Mouse (Mus musculus) erythroblast, embryonic 14.5 days (primary cell): Measurements from ENCODE around the gene Grin3a. TPM values are rescaled to one million over a fixed set of nuclear protein-coding genes. Genes with fewer than 3 reads are reported as not detected.

Experiments used
- H3K27me3 ChIP-seq: 2 replicates; pipeline ENCODE4 v1.6.1; 2012; ENCODE audit warnings: inconsistent platforms; ENCODE audit not compliant: control insufficient read depth
- H3K36me3 ChIP-seq: 2 replicates; pipeline ENCODE4 v1.6.1; 2012; ENCODE audit warnings: mild to moderate bottlenecking, inconsistent platforms; ENCODE audit not compliant: control insufficient read depth
- H3K4me1 ChIP-seq: 2 replicates; pipeline ENCODE4 v1.6.1; 2012; ENCODE audit warnings: inconsistent platforms; ENCODE audit not compliant: control insufficient read depth
- H3K4me3 ChIP-seq: replicated peaks from 2 replicates; pipeline ENCODE3; 2012; ENCODE audit warnings: moderate library complexity, mild to moderate bottlenecking, inconsistent platforms
- H3K9me3 ChIP-seq: 2 replicates; pipeline ENCODE4 v1.6.1; 2012; ENCODE audit warnings: low read length, inconsistent platforms, mixed read lengths; ENCODE audit not compliant: control insufficient read depth
- GATA1 ChIP-seq: IDR thresholded peaks from 2 replicates; pipeline ENCODE4 v1.6.1; 2012; ENCODE audit warnings: low read length, inconsistent platforms, mixed read lengths
- TAL1 ChIP-seq: IDR thresholded peaks from 3 replicates; pipeline ENCODE4 v1.6.1; 2012; ENCODE audit warnings: low read length, inconsistent platforms, mixed read lengths
- polyA plus RNA-seq: library from polyadenylated mRNA; stranded (reverse); fragments of >175 nt; gene quantifications from 2 replicates; pipeline ENCODE4 v1.2.3, GENCODE M21; 2012

The Grin3a gene
- polyA plus RNA-seq, 1 experiment = not detected

- H3K4me1 ChIP-seq = no peaks in the 10 kb centered on the region
- H3K9me3 ChIP-seq = no peaks in the 10 kb centered on the region
- TF ChIP-seq GATA1 (no peak), TAL1 (no peak)
- H3K27me3 ChIP-seq = no peaks in the 10 kb centered on the region
- H3K36me3 ChIP-seq = no peaks in the 10 kb centered on the region
- no peak overlapping the region for H3K4me3 ChIP-seq
Observed at GRCm38 (mm10) chr4:49616924-49617323, 228.6 kb downstream of the Grin3a start.

Other genes starting within 250 kb of the Grin3a start
- gene Tmem246, start 247.9 kb downstream of the Grin3a start, polyA plus RNA-seq = 0.20 and 0.23 TPM in 2 replicates
- gene Rnf20, start 213.7 kb downstream of the Grin3a start, polyA plus RNA-seq = 0.76 and 0.90 TPM in 2 replicates
- not detected in 2 replicates for gene Ppp3r2, start 163.7 kb downstream of the Grin3a start, polyA plus RNA-seq